Mouse (Mus musculus): ENCODE results near the gene Pcdh15. TPM values are rescaled to one million over a fixed set of nuclear protein-coding genes. Genes with fewer than 3 reads are reported as not detected.

Gene Pcdh15
- polyA plus RNA-seq, 1 experiment from 2014 or later = 2.0 TPM

GRCm38 (mm10) chr10:74414021-74414420 is 1314.9 kb downstream of the Pcdh15 start:
- Histone ChIP-seq H3K4me2 (ENCODE audit: low read depth, low read length) (no peak overlapping the region), H3K4me1 (ENCODE audit: control insufficient read depth, insufficient read depth, low read length) (no peaks in the 10 kb centered on the region), H3K9ac (ENCODE audit: low read length) (no peak overlapping the region), H3K36me3 (ENCODE audit: control insufficient read depth, insufficient read depth, low read length) (no peaks in the 10 kb centered on the region), H3K9me3 (replicated peaks; ENCODE audit: control insufficient read depth, low read length) (no peaks in the 10 kb centered on the region), H3K27ac (ENCODE audit: low read length) (no peak overlapping the region), H3K27me3 (ENCODE audit: control insufficient read depth, insufficient read depth, low read length) (no peaks in the 10 kb centered on the region), H3K4me3 (replicated peaks; ENCODE audit: low read length) (no peak overlapping the region)
- no peak for ATAC-seq (ENCODE audit: insufficient read depth, low FRiP score)
- WGBS = 39% methylated on average over 3 of the region's 3 CpGs

GRCm38 (mm10) chr10:74414945-74415344 is 1315.8 kb downstream of the Pcdh15 start:
- 83% methylated on average over 1 of the region's 1 CpGs for WGBS
- no peaks in the 10 kb centered on the region for H3K27me3 ChIP-seq (ENCODE audit: control insufficient read depth, insufficient read depth, low read length)
- H3K4me1 ChIP-seq (ENCODE audit: control insufficient read depth, insufficient read depth, low read length) = no peaks in the 10 kb centered on the region
- no peaks in the 10 kb centered on the region for H3K36me3 ChIP-seq (ENCODE audit: control insufficient read depth, insufficient read depth, low read length)
- H3K27ac ChIP-seq (ENCODE audit: low read length) = no peak overlapping the region
- no peak overlapping the region for H3K9ac ChIP-seq (ENCODE audit: low read length)
- H3K9me3 ChIP-seq (replicated peaks; ENCODE audit: control insufficient read depth, low read length) = no peaks in the 10 kb centered on the region
- no peak overlapping the region for H3K4me3 ChIP-seq (replicated peaks; ENCODE audit: low read length)
- ATAC-seq (ENCODE audit: insufficient read depth, low FRiP score) = no peak
- no peak overlapping the region for H3K4me2 ChIP-seq (ENCODE audit: low read depth, low read length)

- 81% methylated on average over 4 of the region's 4 CpGs for WGBS
- Histone ChIP-seq H3K36me3 (ENCODE audit: control insufficient read depth, insufficient read depth, low read length) (no peaks in the 10 kb centered on the region), H3K9me3 (replicated peaks; ENCODE audit: control insufficient read depth, low read length) (no peaks in the 10 kb centered on the region), H3K27me3 (ENCODE audit: control insufficient read depth, insufficient read depth, low read length) (no peaks in the 10 kb centered on the region), H3K27ac (ENCODE audit: low read length) (no peak overlapping the region), H3K4me3 (replicated peaks; ENCODE audit: low read length) (no peak overlapping the region), H3K9ac (ENCODE audit: low read length) (no peak overlapping the region), H3K4me1 (ENCODE audit: control insufficient read depth, insufficient read depth, low read length) (no peaks in the 10 kb centered on the region), H3K4me2 (ENCODE audit: low read depth, low read length) (no peak overlapping the region)
- ATAC-seq (ENCODE audit: insufficient read depth, low FRiP score) = no peak
Measured at GRCm38 (mm10) chr10:74415359-74415758, 1316.2 kb downstream of the Pcdh15 start.

GRCm38 (mm10) chr10:74415949-74416348 is 1316.8 kb downstream of the Pcdh15 start:
- no peak overlapping the region for H3K9ac ChIP-seq (ENCODE audit: low read length)
- H3K4me1 ChIP-seq (ENCODE audit: control insufficient read depth, insufficient read depth, low read length) = no peaks in the 10 kb centered on the region
- ATAC-seq (ENCODE audit: insufficient read depth, low FRiP score) = no peak
- no peak overlapping the region for H3K4me2 ChIP-seq (ENCODE audit: low read depth, low read length)
- no peak overlapping the region for H3K27ac ChIP-seq (ENCODE audit: low read length)
- no peaks in the 10 kb centered on the region for H3K36me3 ChIP-seq (ENCODE audit: control insufficient read depth, insufficient read depth, low read length)
- H3K27me3 ChIP-seq (ENCODE audit: control insufficient read depth, insufficient read depth, low read length) = no peaks in the 10 kb centered on the region
- no peak overlapping the region for H3K4me3 ChIP-seq (replicated peaks; ENCODE audit: low read length)
- H3K9me3 ChIP-seq (replicated peaks; ENCODE audit: control insufficient read depth, low read length) = no peaks in the 10 kb centered on the region
- WGBS = 85% methylated on average over 10 of the region's 10 CpGs

GRCm38 (mm10) chr10:74450069-74450468 is 1350.9 kb downstream of the Pcdh15 start:
- Histone ChIP-seq H3K27ac (ENCODE audit: low read length) (no peak overlapping the region), H3K9me3 (replicated peaks; ENCODE audit: control insufficient read depth, low read length) (no peaks in the 10 kb centered on the region), H3K4me3 (replicated peaks; ENCODE audit: low read length) (no peak overlapping the region), H3K4me1 (ENCODE audit: control insufficient read depth, insufficient read depth, low read length) (no peaks in the 10 kb centered on the region), H3K36me3 (ENCODE audit: control insufficient read depth, insufficient read depth, low read length) (no peaks in the 10 kb centered on the region), H3K4me2 (ENCODE audit: low read depth, low read length) (no peak overlapping the region), H3K9ac (ENCODE audit: low read length) (no peak overlapping the region), H3K27me3 (ENCODE audit: control insufficient read depth, insufficient read depth, low read length) (no peaks in the 10 kb centered on the region)
- 71% methylated on average over 11 of the region's 11 CpGs for WGBS
- ATAC-seq (ENCODE audit: insufficient read depth, low FRiP score) = no peak

GRCm38 (mm10) chr10:74463972-74464371 is 1364.8 kb downstream of the Pcdh15 start:
- H3K9me3 ChIP-seq (replicated peaks; ENCODE audit: control insufficient read depth, low read length) = no peaks in the 10 kb centered on the region
- H3K36me3 ChIP-seq (ENCODE audit: control insufficient read depth, insufficient read depth, low read length) = no peaks in the 10 kb centered on the region
- WGBS = 21% methylated on average over 2 of the region's 2 CpGs
- no peaks in the 10 kb centered on the region for H3K4me1 ChIP-seq (ENCODE audit: control insufficient read depth, insufficient read depth, low read length)
- no peaks in the 10 kb centered on the region for H3K27me3 ChIP-seq (ENCODE audit: control insufficient read depth, insufficient read depth, low read length)
- no peak for ATAC-seq (ENCODE audit: insufficient read depth, low FRiP score)
- no peak overlapping the region for H3K4me3 ChIP-seq (replicated peaks; ENCODE audit: low read length)
- H3K4me2 ChIP-seq (ENCODE audit: low read depth, low read length) = no peak overlapping the region
- H3K9ac ChIP-seq (ENCODE audit: low read length) = no peak overlapping the region
- no peak overlapping the region for H3K27ac ChIP-seq (ENCODE audit: low read length)

- ATAC-seq (ENCODE audit: insufficient read depth, low FRiP score) = no peak
- no peaks in the 10 kb centered on the region for H3K27me3 ChIP-seq (ENCODE audit: control insufficient read depth, insufficient read depth, low read length)
- no peak overlapping the region for H3K27ac ChIP-seq (ENCODE audit: low read length)
- H3K36me3 ChIP-seq (ENCODE audit: control insufficient read depth, insufficient read depth, low read length) = no peaks in the 10 kb centered on the region
- H3K4me1 ChIP-seq (ENCODE audit: control insufficient read depth, insufficient read depth, low read length) = no peaks in the 10 kb centered on the region
- no peak overlapping the region for H3K4me2 ChIP-seq (ENCODE audit: low read depth, low read length)
- no peak overlapping the region for H3K9ac ChIP-seq (ENCODE audit: low read length)
- H3K9me3 ChIP-seq (replicated peaks; ENCODE audit: control insufficient read depth, low read length) = no peaks in the 10 kb centered on the region
- WGBS = 81% methylated on average over 3 of the region's 3 CpGs
- no peak overlapping the region for H3K4me3 ChIP-seq (replicated peaks; ENCODE audit: low read length)
Measured at GRCm38 (mm10) chr10:74480779-74481178, 1381.6 kb downstream of the Pcdh15 start.

GRCm38 (mm10) chr10:74512315-74512714 is 1413.2 kb downstream of the Pcdh15 start:
- Histone ChIP-seq H3K9me3 (replicated peaks; ENCODE audit: control insufficient read depth, low read length) (no peaks in the 10 kb centered on the region), H3K4me2 (ENCODE audit: low read depth, low read length) (no peak overlapping the region), H3K27ac (ENCODE audit: low read length) (no peak overlapping the region), H3K36me3 (ENCODE audit: control insufficient read depth, insufficient read depth, low read length) (no peaks in the 10 kb centered on the region), H3K4me1 (ENCODE audit: control insufficient read depth, insufficient read depth, low read length) (no peaks in the 10 kb centered on the region), H3K4me3 (replicated peaks; ENCODE audit: low read length) (no peak overlapping the region), H3K27me3 (ENCODE audit: control insufficient read depth, insufficient read depth, low read length) (no peaks in the 10 kb centered on the region), H3K9ac (ENCODE audit: low read length) (no peak overlapping the region)
- 61% methylated on average over 3 of the region's 3 CpGs for WGBS
- no peak for ATAC-seq (ENCODE audit: insufficient read depth, low FRiP score)

- no peak for ATAC-seq (ENCODE audit: insufficient read depth, low FRiP score)
- H3K4me3 ChIP-seq (replicated peaks; ENCODE audit: low read length) = no peak overlapping the region
- H3K27me3 ChIP-seq (ENCODE audit: control insufficient read depth, insufficient read depth, low read length) = no peaks in the 10 kb centered on the region
- H3K9me3 ChIP-seq (replicated peaks; ENCODE audit: control insufficient read depth, low read length) = no peaks in the 10 kb centered on the region
- H3K27ac ChIP-seq (ENCODE audit: low read length) = no peak overlapping the region
- no peak overlapping the region for H3K4me2 ChIP-seq (ENCODE audit: low read depth, low read length)
- no peaks in the 10 kb centered on the region for H3K36me3 ChIP-seq (ENCODE audit: control insufficient read depth, insufficient read depth, low read length)
- no peak overlapping the region for H3K9ac ChIP-seq (ENCODE audit: low read length)
- H3K4me1 ChIP-seq (ENCODE audit: control insufficient read depth, insufficient read depth, low read length) = no peaks in the 10 kb centered on the region
Measured at GRCm38 (mm10) chr10:74513743-74514142, 1414.6 kb downstream of the Pcdh15 start.

GRCm38 (mm10) chr10:74538371-74538770 is 1439.2 kb downstream of the Pcdh15 start:
- no peaks in the 10 kb centered on the region for H3K9me3 ChIP-seq (replicated peaks; ENCODE audit: control insufficient read depth, low read length)
- no peak for ATAC-seq (ENCODE audit: insufficient read depth, low FRiP score)
- 77% methylated on average over 2 of the region's 2 CpGs for WGBS
- no peak overlapping the region for H3K9ac ChIP-seq (ENCODE audit: low read length)
- H3K4me1 ChIP-seq (ENCODE audit: control insufficient read depth, insufficient read depth, low read length) = no peaks in the 10 kb centered on the region
- H3K27me3 ChIP-seq (ENCODE audit: control insufficient read depth, insufficient read depth, low read length) = no peaks in the 10 kb centered on the region
- no peak overlapping the region for H3K4me3 ChIP-seq (replicated peaks; ENCODE audit: low read length)
- no peak overlapping the region for H3K27ac ChIP-seq (ENCODE audit: low read length)
- no peaks in the 10 kb centered on the region for H3K36me3 ChIP-seq (ENCODE audit: control insufficient read depth, insufficient read depth, low read length)
- H3K4me2 ChIP-seq (ENCODE audit: low read depth, low read length) = no peak overlapping the region

Data from stomach, embryonic 16.5 days (tissue).